Mouse (Mus musculus) testis, adult 2 months (tissue): ENCODE measurements at regions not wholly inside any gene's neighbourhood (a gene's known extent, or its start where the extent isn't known, plus 50 kb on each side); places are given as distances from the start of the nearest gene placed in this dataset.

ENCODE experiments used
- H3K27ac ChIP-seq: fragments of 200-500 bp; 2 replicates; pipeline ENCODE4 v1.5.1; 2012; ENCODE audit warnings: low read depth, low read length; ENCODE audit not compliant: control insufficient read depth, insufficient read depth
- H3K27me3 ChIP-seq: fragments of 200-500 bp; 2 replicates; pipeline ENCODE4 v1.6.1; 2012; ENCODE audit warnings: mild to moderate bottlenecking, low read length, moderate library complexity; ENCODE audit not compliant: control insufficient read depth, insufficient read depth
- H3K36me3 ChIP-seq: fragments of 200-500 bp; 2 replicates; pipeline ENCODE4 v1.6.1; 2012; ENCODE audit warnings: mild to moderate bottlenecking, low read length; ENCODE audit not compliant: control insufficient read depth, insufficient read depth
- H3K4me1 ChIP-seq: fragments of 200-500 bp; 2 replicates; pipeline ENCODE4 v1.6.1; 2012; ENCODE audit warnings: low read length; ENCODE audit not compliant: control insufficient read depth, insufficient read depth
- H3K4me3 ChIP-seq: fragments of 200-500 bp; 2 replicates; pipeline ENCODE4 v1.5.1; 2012; ENCODE audit warnings: low read depth, mild to moderate bottlenecking, low read length, moderate library complexity, mixed read lengths; ENCODE audit not compliant: control insufficient read depth
- CTCF ChIP-seq: fragments of 200-500 bp; IDR thresholded peaks from 2 replicates; pipeline ENCODE4 v1.5.1; 2012; ENCODE audit warnings: low read depth, mild to moderate bottlenecking, inconsistent platforms, low read length, moderate library complexity; ENCODE audit not compliant: control insufficient read depth, insufficient read depth, insufficient replicate concordance
- POLR2A ChIP-seq: fragments of 200-500 bp; IDR thresholded peaks from 2 replicates; pipeline ENCODE4 v1.6.1; 2012; ENCODE audit warnings: low read depth, mild to moderate bottlenecking, inconsistent platforms, low read length, moderate library complexity; ENCODE audit not compliant: control insufficient read depth

GRCm38 (mm10) chr8:89121051-89121450 is 77.1 kb upstream of the Sall1 start:
- H3K36me3 ChIP-seq: no peaks in the 10 kb centered on the region
- no peak overlapping the region for H3K4me3 ChIP-seq
- no peaks in the 10 kb centered on the region for H3K4me1 ChIP-seq
- TF ChIP-seq CTCF (no peak), POLR2A (no peak)
- H3K27me3 ChIP-seq: no peaks in the 10 kb centered on the region
- H3K27ac ChIP-seq: no peak overlapping the region

- Histone ChIP-seq H3K27me3 (no peaks in the 10 kb centered on the region), H3K36me3 (no peaks in the 10 kb centered on the region), H3K27ac (no peak overlapping the region), H3K4me1 (no peaks in the 10 kb centered on the region), H3K4me3 (no peak overlapping the region)
- TF ChIP-seq POLR2A: no peak
- no peak for TF ChIP-seq CTCF
Measured at GRCm38 (mm10) chr8:89107895-89108660, 64.1 kb upstream of the Sall1 start.

GRCm38 (mm10) chr8:89106346-89106745 is 62.4 kb upstream of the Sall1 start:
- H3K36me3 ChIP-seq: no peaks in the 10 kb centered on the region
- no peaks in the 10 kb centered on the region for H3K4me1 ChIP-seq
- TF ChIP-seq CTCF (no peak), POLR2A (no peak)

GRCm38 (mm10) chr8:89097396-89097795 is 53.4 kb upstream of the Sall1 start:
- H3K27ac ChIP-seq: no peak overlapping the region
- TF ChIP-seq POLR2A (no peak), CTCF (no peak)
- H3K36me3 ChIP-seq: no peaks in the 10 kb centered on the region
- no peak overlapping the region for H3K4me3 ChIP-seq
- no peaks in the 10 kb centered on the region for H3K4me1 ChIP-seq
- H3K27me3 ChIP-seq: no peaks in the 10 kb centered on the region

More at GRCm38 (mm10) chr8:89106346-89106745, 62.4 kb upstream of the Sall1 start:
- no peak overlapping the region for H3K27ac ChIP-seq
- no peak overlapping the region for H3K4me3 ChIP-seq
- H3K27me3 ChIP-seq: no peaks in the 10 kb centered on the region
